Comparison of ENCODE assay signal across 10 mouse cellular contexts in genomic region chr6:72730560-72730849, GRCm38 (mm10). TPM values are rescaled to one million over a fixed set of nuclear protein-coding genes. Genes with fewer than 3 reads are reported as not detected.
A peak's percentile ranks its signal among the peaks of the same experiment; 100 is the strongest.
DNase-seq lines count a peak whose midpoint lies in the region; ATAC-seq lines count a peak whose summit lies in the region.
"Had no signal": no experiment of that assay in that cellular context is flagged by ENCODE, and none has a peak within 500 bp of the region (broad histone marks: within the 10 kb centered on the region; RNA-seq: fewer than 3 reads in every experiment).

No protein-coding gene starts in this region.

- H3K36me3 ChIP-seq in heart, embryonic 10.5 days, result peaks cover 8% of the 10 kb centered on the region; the same call in 1 of the 2 replicates
- no peaks in the 10 kb centered on the region for H3K36me3 ChIP-seq in forebrain, embryonic 11.5 days (ENCODE audit: control insufficient read depth, insufficient read depth, low read length)
- H3K36me3 ChIP-seq in neural tube, embryonic 12.5 days, result no peaks in the 10 kb centered on the region
- H3K36me3 ChIP-seq in heart, embryonic 12.5 days, result 0 out of 2 replicates have a peak, but pooled peaks cover 7% of the 10 kb centered on the region

- no peak for DNase-seq in heart, embryonic 10.5 days (ENCODE audit: low spot score)
- DNase-seq in heart, postnatal 14 days, result no peak
- DNase-seq in forebrain, embryonic 11.5 days (ENCODE audit: low spot score), result peak; percentile 90
- peak; percentile 47 to 63 for DNase-seq in layer of hippocampus, postnatal 10 days (ENCODE audit: low spot score in 2 of 2)
- no peak for DNase-seq in c-Kit-positive CD71-positive TER-119-positive erythroid progenitor cells, embryonic 14.5 days (ENCODE audit: low spot score)
- DNase-seq in gastrocnemius, postnatal 14 days, result no peak
- DNase-seq: adrenal gland, postnatal 25 days had no signal

- ATAC-seq in forebrain, embryonic 11.5 days (replicated peaks; ENCODE audit: low FRiP score), result peak; percentile 86
- ATAC-seq in neural tube, embryonic 12.5 days (ENCODE audit: low FRiP score, low read depth), result peak; percentile 82
- ATAC-seq in heart, embryonic 12.5 days (ENCODE audit: insufficient number of reproducible peaks, low FRiP score), result no peak

- H3K9me3 ChIP-seq in heart, embryonic 10.5 days, result peaks cover 3% of the 10 kb centered on the region; the same call in 1 of the 2 replicates
- no peaks in the 10 kb centered on the region for H3K9me3 ChIP-seq in forebrain, embryonic 11.5 days (ENCODE audit: control insufficient read depth, low read length)
- H3K9me3 ChIP-seq in neural tube, embryonic 12.5 days, result no peaks in the 10 kb centered on the region
- H3K9me3 ChIP-seq in heart, embryonic 12.5 days (replicated peaks), result 0 out of 2 replicates have a peak, but pooled peaks cover 3% of the 10 kb centered on the region

- H3K9ac ChIP-seq in forebrain, embryonic 11.5 days (ENCODE audit: low read length), result peak overlapping the region; percentile 14; the same call in 1 of the 2 replicates
- H3K9ac ChIP-seq in neural tube, embryonic 12.5 days, result 0 out of 2 replicates have a peak overlapping the region, but pooled peaks have one; percentile 29
- no peak overlapping the region for H3K9ac ChIP-seq in heart, embryonic 12.5 days
- H3K9ac ChIP-seq: liver, embryonic 14.5 days had no signal

- 55% methylated on average over 8 of the region's 8 CpGs for WGBS in heart, embryonic 10.5 days
- 8% methylated on average over 8 of the region's 8 CpGs for WGBS in forebrain, embryonic 11.5 days
- 19% methylated on average over 8 of the region's 8 CpGs for WGBS in neural tube, embryonic 12.5 days
- WGBS in heart, embryonic 12.5 days, result 48% methylated on average over 8 of the region's 8 CpGs

- H3K4me3 ChIP-seq in heart, embryonic 10.5 days, result no peak overlapping the region
- no peak overlapping the region for H3K4me3 ChIP-seq in forebrain, embryonic 11.5 days (ENCODE audit: low read depth, low read length)
- no peak overlapping the region for H3K4me3 ChIP-seq in neural tube, embryonic 12.5 days
- no peak overlapping the region for H3K4me3 ChIP-seq in heart, embryonic 12.5 days

- peak overlapping the region; percentile 52 for H3K27ac ChIP-seq in heart, embryonic 10.5 days
- H3K27ac ChIP-seq in forebrain, embryonic 11.5 days (ENCODE audit: low read depth, low read length), result peak overlapping the region; percentile 90
- H3K27ac ChIP-seq in neural tube, embryonic 12.5 days, result 0 out of 2 replicates have a peak overlapping the region, but pooled peaks have one; percentile 2
- no peak overlapping the region for H3K27ac ChIP-seq in heart, embryonic 12.5 days (ENCODE audit: poor library complexity, severe bottlenecking)
- H3K27ac ChIP-seq: liver, embryonic 14.5 days had no signal

- intact Hi-C loops in heart, postnatal 14 days (cut with DNase I), result no loop called here
- intact Hi-C loops in gastrocnemius, postnatal 14 days (cut with DNase I; ENCODE audit: low total_unique reads), result no loop called here

- no peaks in the 10 kb centered on the region for H3K27me3 ChIP-seq in heart, embryonic 10.5 days (ENCODE audit: insufficient read depth, poor library complexity, severe bottlenecking)
- no peaks in the 10 kb centered on the region for H3K27me3 ChIP-seq in forebrain, embryonic 11.5 days (ENCODE audit: control insufficient read depth, insufficient read depth, low read length)
- H3K27me3 ChIP-seq in neural tube, embryonic 12.5 days (replicated peaks), result no peaks in the 10 kb centered on the region
- H3K27me3 ChIP-seq in heart, embryonic 12.5 days (replicated peaks), result no peaks in the 10 kb centered on the region

- peak overlapping the region; percentile 24; the same call in 1 of the 2 replicates for H3K4me2 ChIP-seq in forebrain, embryonic 11.5 days (ENCODE audit: low read depth, low read length, severe bottlenecking)
- peak overlapping the region; percentile 36 for H3K4me2 ChIP-seq in neural tube, embryonic 12.5 days (replicated peaks)
- no peak overlapping the region for H3K4me2 ChIP-seq in heart, embryonic 12.5 days

- peaks cover 27% of the 10 kb centered on the region for H3K4me1 ChIP-seq in heart, embryonic 10.5 days
- peaks cover 32% of the 10 kb centered on the region for H3K4me1 ChIP-seq in forebrain, embryonic 11.5 days (replicated peaks; ENCODE audit: control insufficient read depth, insufficient read depth, low read length)
- H3K4me1 ChIP-seq in neural tube, embryonic 12.5 days, result peaks cover 37% of the 10 kb centered on the region
- H3K4me1 ChIP-seq in heart, embryonic 12.5 days (replicated peaks), result peaks cover 31% of the 10 kb centered on the region

RNA-seq across cellular contexts. Expression of gene Tcf7l1, which starts 58.5 kb away (rescaled TPM):
- polyA plus RNA-seq in heart, embryonic 10.5 days (2016; fragmentation: Nextera tagmentation; extraction: Ambion mirVana), result 14.7 and 25.9 TPM in 2 replicates
- total RNA-seq in heart, postnatal 14 days (2021), result 10 to 100 TPM; 15.0 to 17.8 TPM
- 31.2 and 33.3 TPM in 2 replicates for polyA plus RNA-seq in forebrain, embryonic 11.5 days (2014; fragmentation: Nextera tagmentation; extraction: Ambion mirVana)
- 1 to 10 TPM; 6.0 TPM for total RNA-seq in layer of hippocampus, postnatal 10 days (2021)
- 17.4 and 18.6 TPM in 2 replicates for polyA plus RNA-seq in neural tube, embryonic 12.5 days (2016; fragmentation: Nextera tagmentation; extraction: Ambion mirVana)
- 18.5 and 20.2 TPM in 2 replicates for polyA plus RNA-seq in heart, embryonic 12.5 days (2016; fragmentation: Nextera tagmentation; extraction: Ambion mirVana)
- total RNA-seq in gastrocnemius, postnatal 14 days (2021), result 10 to 100 TPM in 1 of 2 experiments, 1 to 10 TPM in 1; 9.6 to 10.4 TPM

Comparison
In these comparisons a context has a peak if more than half of its experiments do, and no peak if none do; other contexts are left out.
1. DNase-seq: peak in forebrain, embryonic 11.5 days (single experiment) and layer of hippocampus, postnatal 10 days (2 of 2); none in heart, embryonic 10.5 days (single experiment), heart, postnatal 14 days (0 of 2), c-Kit-positive CD71-positive TER-119-positive erythroid progenitor cells, embryonic 14.5 days (single experiment) and gastrocnemius, postnatal 14 days (single experiment).